Mouse (Mus musculus) midbrain, embryonic 11.5 days (tissue): ENCODE measurements around the gene Itga8. TPM values are rescaled to one million over a fixed set of nuclear protein-coding genes. Genes with fewer than 3 reads are reported as not detected.

Source experiments
- ATAC-seq: fragments of 200-750 bp; cut with Nextera tagmentation; 2 replicates; pipeline ENCODE4 v1.8.0; 2017; ENCODE audit warnings: moderate TSS enrichment, moderate library complexity; ENCODE audit not compliant: low FRiP score
- DNase-seq: peaks from one replicate; pipeline ENCODE4 v3.0.0; 2015; ENCODE audit warnings: low spot score; ENCODE audit errors: missing footprints
- H3K27ac ChIP-seq: fragments of 300-500 bp; sonication (generic); 2 replicates; pipeline ENCODE4 v1.5.1; 2014; ENCODE audit warnings: low read depth, low read length
- H3K27me3 ChIP-seq: fragments of 300-500 bp; sonication (generic); 2 replicates; pipeline ENCODE4 v1.6.1; 2014; ENCODE audit warnings: mild to moderate bottlenecking, low read length, moderate library complexity, mixed read lengths; ENCODE audit not compliant: control insufficient read depth, insufficient read depth
- H3K36me3 ChIP-seq: fragments of 300-500 bp; sonication (generic); 2 replicates; pipeline ENCODE4 v1.6.1; 2014; ENCODE audit warnings: mild to moderate bottlenecking, low read length, moderate library complexity, mixed read lengths; ENCODE audit not compliant: control insufficient read depth, insufficient read depth
- H3K4me1 ChIP-seq: fragments of 300-500 bp; sonication (generic); 2 replicates; pipeline ENCODE4 v1.6.1; 2014; ENCODE audit warnings: low read length; ENCODE audit not compliant: control insufficient read depth, insufficient read depth
- H3K4me2 ChIP-seq: fragments of 300-500 bp; sonication (generic); 2 replicates; pipeline ENCODE4 v1.6.1; 2014; ENCODE audit warnings: mild to moderate bottlenecking, moderate library complexity
- H3K4me3 ChIP-seq: fragments of 300-500 bp; sonication (generic); 2 replicates; pipeline ENCODE4 v1.5.1; 2014; ENCODE audit warnings: low read depth, low read length
- H3K9ac ChIP-seq: fragments of 300-500 bp; sonication (generic); 2 replicates; pipeline ENCODE4 v1.6.1; 2014; ENCODE audit warnings: low read length
- H3K9me3 ChIP-seq: fragments of 300-500 bp; sonication (generic); 2 replicates; pipeline ENCODE4 v1.6.1; 2016; ENCODE audit warnings: low read length; ENCODE audit not compliant: control insufficient read depth
- WGBS: fragments of 180-500 bp; shearing (Covaris S2); extraction: QIAGEN DNeasy Blood & Tissue Kit; methylation state at CpG from one replicate; pipeline ENCODE4 v1.1.7; 2014; 5-methylcytosine and 5-hydroxymethylcytosine counted together
- polyA plus RNA-seq: library from polyadenylated mRNA; unstranded; fragments of >200 nt; fragmentation: Nextera tagmentation; extraction: Ambion mirVana; gene quantifications from 2 replicates; pipeline ENCODE4 v1.2.1, GENCODE M21; 2014

Itga8 gene
- polyA plus RNA-seq, 1 experiment from 2014 or later = 2.9 TPM

DNA sequence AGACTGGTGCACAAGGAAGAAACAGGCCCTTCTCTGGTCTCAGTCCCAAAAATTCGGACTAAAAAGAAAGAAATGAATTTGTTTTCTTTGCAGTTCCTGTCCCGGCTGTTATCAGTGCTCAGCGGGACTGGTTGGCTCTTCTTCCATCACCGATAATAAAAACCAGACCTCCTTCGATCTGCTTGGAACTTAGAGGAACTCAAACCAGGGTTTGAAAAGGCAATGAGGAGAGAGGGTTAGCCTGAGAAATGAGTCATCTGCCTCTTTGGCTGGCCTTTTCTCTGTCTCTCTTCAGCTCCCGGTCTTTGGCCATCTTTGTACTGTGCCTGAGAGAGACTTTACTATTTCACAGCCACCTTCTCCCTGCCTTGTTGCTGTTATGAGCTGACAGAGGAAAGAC lies 112.7 kb downstream of the Itga8 start:
- no peaks in the 10 kb centered on the region for H3K9me3 ChIP-seq
- H3K27ac ChIP-seq = no peak overlapping the region
- no peak overlapping the region for H3K9ac ChIP-seq
- H3K27me3 ChIP-seq = no peaks in the 10 kb centered on the region
- H3K4me3 ChIP-seq = no peak overlapping the region
- ATAC-seq (no peak), DNase-seq (no peak)
- 77% methylated on average over 6 of the region's 6 CpGs for WGBS
- H3K4me1 ChIP-seq = no peaks in the 10 kb centered on the region
- H3K4me2 ChIP-seq = no peak overlapping the region
- no peaks in the 10 kb centered on the region for H3K36me3 ChIP-seq

GRCm38 (mm10) chr2:12187646-12188045 lies 114.1 kb downstream of the Itga8 start:
- Histone ChIP-seq H3K4me1 (no peaks in the 10 kb centered on the region), H3K36me3 (no peaks in the 10 kb centered on the region), H3K9me3 (no peaks in the 10 kb centered on the region), H3K4me3 (no peak overlapping the region), H3K27me3 (no peaks in the 10 kb centered on the region), H3K27ac (no peak overlapping the region), H3K4me2 (no peak overlapping the region), H3K9ac (no peak overlapping the region)
- DNase-seq (no peak), ATAC-seq (no peak)
- 66% methylated on average over 5 of the region's 5 CpGs for WGBS

GRCm38 (mm10) chr2:12182402-12182948 lies 119.2 kb downstream of the Itga8 start:
- no peak for ATAC-seq
- H3K36me3 ChIP-seq = no peaks in the 10 kb centered on the region
- H3K27me3 ChIP-seq = no peaks in the 10 kb centered on the region
- H3K9ac ChIP-seq = no peak overlapping the region
- no peaks in the 10 kb centered on the region for H3K4me1 ChIP-seq
- no peak overlapping the region for H3K4me3 ChIP-seq
- H3K27ac ChIP-seq = no peak overlapping the region
- DNase-seq = no peak
- WGBS = 68% methylated on average over 8 of the region's 8 CpGs
- H3K9me3 ChIP-seq = no peaks in the 10 kb centered on the region
- H3K4me2 ChIP-seq = no peak overlapping the region

DNA sequence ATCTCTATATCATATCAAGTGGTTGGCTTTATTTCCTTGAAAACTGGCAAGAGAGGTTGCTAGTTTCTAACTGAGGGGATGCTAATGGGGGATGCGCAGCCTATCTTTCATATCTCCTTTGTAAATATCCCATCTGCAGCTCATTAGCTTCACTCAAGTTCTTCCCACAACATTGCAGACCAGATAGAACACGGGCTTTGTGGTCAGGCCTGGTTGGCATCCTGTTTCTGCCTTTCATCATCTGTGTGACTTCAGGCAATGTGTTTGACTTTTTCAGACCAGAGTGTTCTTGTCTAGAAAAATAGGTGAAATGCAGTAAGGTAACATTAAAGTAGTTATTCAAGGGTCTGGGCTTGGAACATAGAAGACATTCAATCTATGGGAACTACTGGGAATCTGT lies 121.1 kb downstream of the Itga8 start:
- no peak overlapping the region for H3K9ac ChIP-seq

GRCm38 (mm10) chr2:12174722-12175427 lies 126.8 kb downstream of the Itga8 start:
- Histone ChIP-seq H3K9me3 (no peaks in the 10 kb centered on the region), H3K36me3 (no peaks in the 10 kb centered on the region), H3K4me3 (no peak overlapping the region), H3K9ac (no peak overlapping the region), H3K27ac (no peak overlapping the region), H3K27me3 (no peaks in the 10 kb centered on the region), H3K4me2 (no peak overlapping the region), H3K4me1 (no peaks in the 10 kb centered on the region)
- 48% methylated on average over 7 of the region's 7 CpGs for WGBS
- DNase-seq = no peak
- ATAC-seq = no peak

More for the DNA sequence above, 121.1 kb downstream of the Itga8 start:
- no peaks in the 10 kb centered on the region for H3K27me3 ChIP-seq
- H3K27ac ChIP-seq = no peak overlapping the region
- DNase-seq (no peak), ATAC-seq (no peak)
- H3K4me3 ChIP-seq = no peak overlapping the region
- no peaks in the 10 kb centered on the region for H3K9me3 ChIP-seq
- H3K4me2 ChIP-seq = no peak overlapping the region
- H3K36me3 ChIP-seq = no peaks in the 10 kb centered on the region
- no peaks in the 10 kb centered on the region for H3K4me1 ChIP-seq
- WGBS = 84% methylated on average over 2 of the region's 2 CpGs

DNA sequence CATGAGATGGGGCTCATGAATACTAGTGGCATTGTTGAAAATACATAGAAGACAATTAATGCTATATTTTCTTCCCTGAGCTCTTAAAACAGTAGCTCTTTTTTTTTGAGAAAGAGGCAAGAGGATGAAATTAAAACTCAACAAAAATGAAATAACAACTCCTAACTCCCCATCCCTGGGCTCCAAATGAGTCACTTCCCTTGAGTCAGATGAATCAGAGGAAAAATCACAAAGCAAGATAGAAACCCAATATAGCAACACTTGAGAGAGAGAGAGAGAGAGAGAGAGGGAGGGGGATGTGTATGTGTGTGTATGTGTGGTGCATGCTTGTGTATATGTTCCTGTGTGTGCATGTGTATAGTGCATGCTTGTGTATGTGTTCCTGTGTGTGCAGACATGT lies 131.5 kb downstream of the Itga8 start:
- Histone ChIP-seq H3K36me3 (no peaks in the 10 kb centered on the region), H3K9ac (no peak overlapping the region), H3K27me3 (no peaks in the 10 kb centered on the region), H3K4me2 (no peak overlapping the region), H3K9me3 (no peaks in the 10 kb centered on the region), H3K27ac (no peak overlapping the region), H3K4me1 (no peaks in the 10 kb centered on the region), H3K4me3 (no peak overlapping the region)
- ATAC-seq = no peak
- DNase-seq = no peak

GRCm38 (mm10) chr2:12160486-12160885 lies 141.2 kb downstream of the Itga8 start:
- Histone ChIP-seq H3K4me3 (no peak overlapping the region), H3K27ac (no peak overlapping the region), H3K36me3 (no peaks in the 10 kb centered on the region), H3K4me1 (no peaks in the 10 kb centered on the region), H3K9ac (no peak overlapping the region), H3K9me3 (no peaks in the 10 kb centered on the region), H3K4me2 (no peak overlapping the region), H3K27me3 (no peaks in the 10 kb centered on the region)
- WGBS = 84% methylated on average over 3 of the region's 3 CpGs
- no peak for ATAC-seq
- DNase-seq = no peak

DNA sequence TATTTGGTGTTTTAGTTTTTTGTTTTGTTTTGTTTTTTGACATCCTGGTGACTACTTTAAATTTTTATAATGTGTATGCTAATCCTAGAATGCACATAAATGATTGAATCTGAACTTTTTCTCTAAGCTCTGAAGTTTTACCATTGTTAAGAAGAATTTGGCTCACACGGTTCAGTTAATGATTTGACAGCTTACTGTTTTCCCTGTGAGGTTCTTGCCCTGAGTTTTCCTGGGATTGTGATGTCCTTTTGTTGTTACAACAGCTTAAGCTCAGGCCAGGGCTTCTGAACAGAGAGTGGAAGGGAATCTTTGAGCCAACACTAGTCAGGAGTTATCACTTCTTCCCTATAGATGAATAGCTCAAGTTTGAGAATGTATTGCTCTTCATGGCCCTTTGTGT lies 144.7 kb downstream of the Itga8 start:
- 64% methylated on average over 1 of the region's 1 CpGs for WGBS
- DNase-seq = no peak

DNA sequence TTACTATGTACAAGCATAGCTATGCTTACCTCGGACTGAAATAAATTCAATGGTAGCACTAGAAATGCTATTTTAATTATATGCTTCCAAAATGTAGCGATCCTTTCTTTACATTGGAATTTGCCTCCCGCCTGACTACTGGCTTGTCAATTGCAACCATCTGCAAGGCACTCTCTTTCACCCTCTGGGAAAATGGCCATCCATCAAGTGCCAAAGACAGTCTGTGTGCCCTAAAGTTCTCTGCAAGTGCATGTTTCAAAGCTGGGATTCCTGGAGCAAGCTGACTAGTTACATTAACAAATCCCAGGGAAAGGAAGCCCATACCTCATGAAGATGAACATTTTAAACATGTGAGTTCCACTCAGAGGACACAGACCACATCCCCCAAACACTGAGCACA lies 145.3 kb downstream of the Itga8 start:
- ATAC-seq (no peak), DNase-seq (no peak)

More for the DNA sequence above, 144.7 kb downstream of the Itga8 start:
- Histone ChIP-seq H3K27me3 (no peaks in the 10 kb centered on the region), H3K4me2 (no peak overlapping the region), H3K27ac (no peak overlapping the region), H3K4me3 (no peak overlapping the region), H3K9me3 (no peaks in the 10 kb centered on the region), H3K9ac (no peak overlapping the region), H3K4me1 (no peaks in the 10 kb centered on the region), H3K36me3 (no peaks in the 10 kb centered on the region)
- ATAC-seq = no peak

More for the DNA sequence above, 145.3 kb downstream of the Itga8 start:
- Histone ChIP-seq H3K4me2 (no peak overlapping the region), H3K27ac (no peak overlapping the region), H3K4me1 (no peaks in the 10 kb centered on the region), H3K36me3 (no peaks in the 10 kb centered on the region), H3K9me3 (no peaks in the 10 kb centered on the region), H3K9ac (no peak overlapping the region), H3K4me3 (no peak overlapping the region), H3K27me3 (no peaks in the 10 kb centered on the region)
- WGBS = 82% methylated on average over 3 of the region's 3 CpGs
